Mouse (Mus musculus) adrenal gland, adult (tissue): ENCODE results near the gene Cab39l.

Experiments
- DNase-seq, 2 experiments: peaks; one replicate each; pipeline ENCODE4 v3.0.0; 2022 to 2023; ENCODE audit warnings: low spot score in 1 of 2; ENCODE audit not compliant: inconsistent age in 2 of 2

Cab39l gene

DNA sequence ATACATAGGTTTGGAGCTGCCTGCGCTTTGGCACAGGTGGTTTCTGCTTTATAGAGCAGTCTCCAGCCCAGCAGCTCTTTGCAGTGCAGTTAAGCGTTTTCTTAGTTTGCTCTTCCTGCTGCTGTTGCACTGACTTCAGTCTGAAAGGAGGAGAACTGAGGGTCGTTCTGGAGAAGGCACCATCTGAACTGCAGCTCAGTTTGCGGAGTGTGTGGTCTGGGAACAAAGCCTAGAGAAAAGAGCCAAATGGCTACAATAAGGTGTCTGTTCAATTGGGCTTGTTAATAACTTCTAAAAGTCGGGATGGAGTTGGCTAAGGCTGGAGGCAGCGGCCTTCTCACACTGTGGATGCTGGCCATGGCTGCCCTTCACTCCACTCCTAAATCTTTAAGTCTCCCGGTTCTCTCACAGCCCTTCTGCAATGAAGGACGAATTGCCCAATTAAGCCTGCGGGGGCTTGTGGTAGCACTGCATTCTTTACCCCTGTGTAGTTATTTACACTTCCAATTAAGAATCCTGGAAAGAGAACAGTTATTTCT is 186.4 kb downstream of the Cab39l start:
- DNase-seq = no peak

DNA sequence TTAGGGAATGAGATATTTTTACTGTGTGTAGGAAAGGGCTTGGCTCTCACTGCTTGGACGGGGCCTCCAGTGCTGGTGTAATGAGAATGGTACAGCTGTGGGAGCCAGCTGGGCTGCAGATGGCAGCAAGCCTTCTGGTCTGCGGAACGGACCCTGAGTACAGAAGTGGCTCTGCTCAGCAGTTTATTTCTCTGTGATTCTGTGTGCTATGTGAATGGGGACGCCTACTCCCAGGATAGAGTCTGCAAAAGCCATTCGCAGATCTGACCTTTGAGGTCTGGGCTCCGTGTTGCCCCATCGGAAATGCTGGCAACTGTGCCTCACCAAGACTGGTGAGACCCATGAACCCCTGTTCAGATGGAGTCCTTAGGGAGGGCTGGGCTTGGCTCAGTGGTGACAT is 187.1 kb downstream of the Cab39l start:
- DNase-seq = no peak

DNA sequence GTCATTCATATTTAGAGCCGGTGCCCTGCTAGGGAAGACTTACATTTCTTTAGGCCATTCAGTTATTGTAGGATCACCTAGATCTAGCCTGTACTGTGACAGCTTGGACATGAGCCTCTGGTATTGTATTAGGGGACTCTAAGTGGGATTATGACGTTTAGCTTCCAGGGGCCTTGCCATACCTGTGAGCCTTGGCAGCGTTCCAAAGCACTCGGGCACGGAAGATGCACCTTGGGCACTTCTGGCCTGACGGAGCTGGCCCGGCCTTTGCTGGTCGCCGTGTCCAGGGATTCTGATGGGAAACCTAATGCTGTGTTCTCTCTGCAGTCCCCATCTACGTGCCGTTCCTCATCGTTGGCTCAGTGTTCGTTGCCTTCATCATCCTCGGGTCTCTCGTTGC is 188.5 kb downstream of the Cab39l start:
- DNase-seq = no peak

DNA sequence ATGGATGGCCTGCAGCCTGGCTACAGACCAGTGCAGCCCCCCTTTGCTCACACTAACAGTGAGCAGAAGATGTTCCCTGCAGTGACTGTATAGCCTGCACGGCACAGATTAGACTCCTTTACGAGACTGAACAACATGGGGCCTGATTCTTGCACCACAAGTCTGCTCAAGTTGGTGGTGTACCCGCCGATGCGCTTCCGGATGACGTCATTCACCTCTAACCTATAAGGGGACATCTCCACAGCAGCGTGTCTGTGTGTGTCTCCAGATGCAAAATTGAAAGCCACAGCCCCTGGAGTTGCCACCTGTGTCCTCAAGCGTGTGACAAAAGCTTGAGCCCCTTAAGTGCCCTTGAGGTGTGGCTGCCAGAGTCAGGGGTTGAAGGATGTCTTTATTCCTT is 189.3 kb downstream of the Cab39l start:
- no peak for DNase-seq

DNA sequence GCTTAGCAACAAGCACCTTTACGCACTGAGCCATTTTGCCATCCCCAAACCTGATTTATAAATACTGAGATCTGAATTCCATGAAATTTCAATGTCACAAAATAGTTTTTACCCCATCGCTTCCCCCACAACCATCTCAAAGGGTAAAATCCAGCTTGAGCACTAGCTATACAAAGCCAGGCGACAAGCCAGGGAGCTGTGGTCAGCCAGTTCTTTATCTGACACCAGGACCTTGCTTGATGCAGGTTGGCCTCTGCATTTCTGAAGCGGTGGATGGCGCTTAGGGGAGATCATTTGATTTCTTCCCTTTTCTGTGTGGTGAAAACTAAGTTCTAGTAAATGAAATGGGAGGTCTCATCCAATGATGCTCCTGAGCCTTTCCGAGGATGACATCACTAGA is 191.3 kb downstream of the Cab39l start:
- no peak for DNase-seq

DNA sequence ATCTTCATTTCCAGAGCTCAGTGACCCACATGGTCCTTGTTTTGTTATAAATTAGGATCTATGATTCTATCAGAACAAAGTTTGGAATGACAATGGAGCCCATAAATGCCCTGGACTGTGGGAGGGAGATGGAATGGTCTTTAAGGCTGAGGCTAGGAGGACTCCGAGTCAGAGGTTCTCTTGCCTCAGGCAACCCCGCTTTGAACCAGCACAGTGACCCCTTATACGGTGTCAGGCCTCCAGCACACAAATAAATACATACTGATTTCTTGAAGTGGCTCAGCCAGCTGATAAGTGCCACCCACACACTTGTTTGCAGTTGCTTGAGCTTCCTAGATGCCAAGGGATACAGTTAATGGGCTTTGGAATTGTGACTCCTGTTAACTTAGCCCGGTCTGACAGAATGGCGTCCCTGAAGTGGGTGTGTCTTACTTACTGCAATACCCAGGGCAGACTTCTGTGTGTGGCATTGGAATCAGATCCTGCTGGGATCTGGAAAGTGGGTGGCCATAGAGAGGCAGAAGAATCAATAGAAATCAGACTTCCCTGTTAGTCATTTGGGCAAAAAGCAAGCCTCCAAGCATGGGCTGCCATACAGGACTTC is 192.6 kb downstream of the Cab39l start:
- no peak for DNase-seq

DNA sequence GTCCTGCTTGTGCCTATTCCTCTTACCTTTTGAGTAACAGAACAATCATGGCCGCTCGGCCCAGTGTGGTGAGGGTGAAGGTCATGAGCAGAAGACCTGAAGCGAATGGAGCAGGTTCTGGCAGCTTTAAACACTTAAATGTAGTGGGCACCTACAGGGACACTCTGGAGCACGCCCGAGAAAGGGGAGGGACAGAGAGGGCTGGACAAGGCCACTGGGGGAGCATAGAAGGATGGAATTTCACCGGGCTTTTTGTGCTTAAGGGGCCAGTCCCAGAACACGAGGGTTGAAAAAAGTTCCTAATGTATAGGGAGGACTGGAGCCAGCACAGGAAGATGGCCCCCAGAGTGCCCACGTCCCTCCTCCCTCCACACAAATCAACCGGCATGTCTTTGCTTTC is 193.2 kb downstream of the Cab39l start:
- no peak for DNase-seq
